Mouse (Mus musculus) retina, postnatal 1 day (tissue): ENCODE data around the gene Rpa1.

Experiments
- DNase-seq: peaks from one replicate; pipeline ENCODE4 v3.0.0-alpha.2; 2012

The Rpa1 gene

DNA sequence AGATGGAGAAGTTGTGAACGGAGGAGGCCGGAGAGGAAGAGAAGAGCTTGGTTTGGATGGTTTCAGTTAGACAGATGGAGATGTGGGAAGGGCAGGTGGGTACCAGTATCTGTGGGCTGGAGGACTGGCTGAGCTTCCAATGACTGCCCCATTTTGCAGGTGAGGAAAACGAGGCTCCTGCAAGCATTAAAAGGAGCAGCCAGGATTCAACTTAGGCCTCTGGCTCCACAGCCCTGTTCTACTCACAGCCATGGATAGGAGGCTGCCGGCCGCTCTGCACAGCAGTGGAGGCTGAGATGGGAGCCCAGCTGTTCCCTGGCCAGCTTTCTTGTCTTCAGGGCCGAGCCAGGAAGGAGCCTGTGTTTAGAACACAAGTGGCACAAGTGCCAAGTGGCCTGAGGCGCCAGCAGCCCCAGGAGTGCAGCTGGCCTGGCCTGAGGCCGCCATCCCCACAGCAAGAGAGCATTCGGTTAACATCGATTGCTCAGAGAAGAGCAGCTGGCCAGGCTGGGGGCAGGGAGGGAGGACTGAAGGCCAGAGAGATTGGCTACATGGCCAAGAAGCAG, 88.0 kb downstream of the Rpa1 start:
- peak; percentile 69 for DNase-seq

DNA sequence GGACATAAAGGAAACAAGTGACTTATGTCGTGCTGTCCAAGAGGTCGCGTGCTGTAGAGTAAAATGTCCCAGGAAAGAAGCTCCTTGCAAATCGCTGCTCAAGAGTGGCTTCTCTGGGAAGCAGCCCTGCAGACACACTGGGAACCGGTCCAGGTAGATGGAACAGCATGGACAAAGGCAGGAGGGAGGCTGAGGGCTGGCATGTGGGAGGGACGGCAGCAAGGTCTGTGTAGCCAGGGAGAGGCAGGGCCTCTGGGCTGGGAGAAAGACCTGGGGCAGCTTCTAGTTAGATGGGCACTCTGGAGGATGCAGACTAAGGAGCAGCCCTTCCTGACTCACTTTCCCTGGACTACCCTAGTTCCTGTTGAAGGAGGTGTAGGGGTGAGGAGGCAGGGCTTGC, 88.7 kb downstream of the Rpa1 start:
- DNase-seq = no peak

DNA sequence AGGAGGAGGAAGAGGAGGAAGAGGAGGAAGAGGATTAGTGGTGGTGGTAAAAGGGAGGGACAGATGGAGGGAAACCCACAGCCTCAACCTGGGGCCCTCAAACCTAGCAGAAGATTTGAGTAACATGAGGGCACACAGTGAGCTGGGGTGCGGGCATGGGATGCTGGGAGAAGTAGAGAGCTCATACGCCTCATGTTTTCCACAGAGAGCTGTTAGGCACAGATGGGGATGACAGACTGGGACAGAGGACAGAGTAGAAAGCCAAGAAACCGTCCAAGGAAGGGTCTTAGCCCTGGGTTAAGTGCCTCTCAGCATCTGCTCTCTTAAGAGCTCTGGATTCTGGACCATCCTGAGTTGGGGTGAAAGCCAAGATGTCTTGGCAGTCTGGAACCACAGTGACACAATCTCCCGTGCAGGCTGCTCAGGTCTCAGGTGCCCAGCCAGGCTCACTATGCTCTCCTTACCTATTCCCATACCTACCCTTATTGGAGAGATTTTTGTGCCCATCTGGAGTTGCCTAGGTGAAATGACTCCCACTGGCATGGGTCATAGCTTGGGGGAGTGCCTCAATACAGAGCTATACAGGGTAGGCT, 91.0 kb downstream of the Rpa1 start:
- DNase-seq = no peak

DNA sequence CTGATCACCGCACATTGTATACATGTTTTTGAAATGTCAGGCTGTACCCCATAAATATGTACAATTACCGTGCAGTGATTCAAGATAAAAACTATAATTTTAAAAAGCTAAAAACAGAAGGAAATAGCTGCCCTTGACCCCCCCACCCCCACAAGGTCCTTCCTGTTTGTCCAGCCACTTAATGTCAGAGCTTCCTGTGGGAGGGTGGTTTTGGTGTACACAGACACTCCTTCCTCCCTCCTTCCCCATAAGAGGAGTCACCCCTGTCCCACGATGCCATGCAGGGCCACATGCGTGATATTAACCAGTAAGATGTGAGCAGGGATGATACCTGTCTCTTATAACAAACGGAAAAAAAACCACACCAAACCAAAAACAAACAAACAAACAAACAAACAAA, 92.8 kb downstream of the Rpa1 start:
- DNase-seq = no peak

DNA sequence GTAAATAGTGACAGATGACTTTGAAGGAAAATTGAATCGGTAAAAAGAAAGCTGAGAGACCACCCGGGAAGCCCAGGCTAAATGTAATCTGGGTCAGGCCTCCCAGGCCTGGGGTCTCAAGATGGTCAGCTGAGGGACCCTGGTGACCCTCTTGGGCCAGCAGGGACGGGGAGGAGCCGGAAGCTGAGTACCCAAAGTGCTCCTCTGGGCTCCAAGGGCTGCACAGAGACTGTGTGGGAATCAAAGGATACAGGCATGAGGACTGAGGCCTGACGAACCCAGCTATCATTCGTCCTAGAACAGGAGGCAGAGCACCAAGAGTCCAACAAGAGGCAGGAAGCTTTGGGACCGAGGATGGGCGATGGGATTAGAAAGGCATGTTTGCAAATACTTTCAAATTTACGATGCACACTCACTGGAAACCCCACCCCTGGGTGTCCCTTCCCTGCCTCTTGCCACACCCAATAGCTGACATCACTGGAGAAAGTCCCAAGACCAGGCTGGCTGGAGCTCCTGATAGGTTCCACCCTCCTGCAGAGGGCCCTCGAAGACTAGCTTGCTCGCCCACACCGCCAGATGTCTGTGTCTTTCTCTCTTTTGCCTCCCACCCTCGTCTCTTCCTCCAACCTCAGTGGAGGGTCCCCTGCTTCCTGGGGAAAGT, 93.7 kb downstream of the Rpa1 start:
- no peak for DNase-seq

DNA sequence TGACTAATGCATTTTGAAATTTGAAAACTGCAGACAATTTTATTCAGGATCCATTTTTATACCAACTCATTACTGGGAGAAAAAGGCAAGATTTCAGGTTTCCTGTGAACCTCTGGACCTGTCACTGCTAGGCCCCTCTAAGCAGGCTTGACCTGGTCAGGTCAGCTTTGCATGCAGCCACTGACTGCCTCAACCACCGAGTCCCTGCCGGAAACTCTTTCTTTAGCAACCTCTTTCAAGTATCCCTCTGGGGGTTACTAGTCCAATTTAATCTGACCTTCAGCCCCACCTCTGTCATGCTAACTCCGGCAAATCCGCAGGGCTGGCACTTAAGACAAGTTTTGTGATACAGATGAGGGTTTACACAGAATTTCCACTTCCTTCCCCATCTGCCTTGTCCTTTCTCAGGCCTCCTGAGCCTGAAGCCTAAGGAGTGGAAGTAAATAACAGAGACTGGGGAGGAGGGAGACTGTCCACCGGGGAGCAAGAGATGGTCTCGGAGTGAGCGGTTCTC, 96.5 kb downstream of the Rpa1 start:
- no peak for DNase-seq

DNA sequence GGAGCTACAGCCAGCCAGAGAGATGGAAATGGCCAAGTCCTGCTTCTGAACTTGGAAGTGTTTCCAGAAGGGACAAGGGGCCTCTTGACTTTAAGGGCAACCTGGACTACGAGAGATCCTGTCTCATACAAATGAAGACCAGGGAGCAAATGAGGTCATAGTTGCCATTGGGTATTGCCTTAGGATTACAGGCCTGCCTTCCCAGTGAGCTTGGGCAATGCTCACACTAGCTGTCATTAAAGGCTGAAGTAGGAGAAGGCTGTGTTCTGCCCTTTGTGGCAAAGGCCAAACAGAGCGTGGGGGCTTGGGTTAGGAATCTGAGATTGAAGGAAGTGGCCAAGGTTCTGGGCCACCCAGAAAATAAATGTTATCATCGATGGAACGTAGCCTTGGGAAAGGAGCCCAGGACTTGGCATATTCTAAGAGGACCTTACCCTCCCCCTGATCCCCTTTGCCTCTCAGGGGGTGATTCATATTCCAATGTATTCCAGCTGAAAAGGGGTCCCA, 97.1 kb downstream of the Rpa1 start:
- DNase-seq = no peak

DNA sequence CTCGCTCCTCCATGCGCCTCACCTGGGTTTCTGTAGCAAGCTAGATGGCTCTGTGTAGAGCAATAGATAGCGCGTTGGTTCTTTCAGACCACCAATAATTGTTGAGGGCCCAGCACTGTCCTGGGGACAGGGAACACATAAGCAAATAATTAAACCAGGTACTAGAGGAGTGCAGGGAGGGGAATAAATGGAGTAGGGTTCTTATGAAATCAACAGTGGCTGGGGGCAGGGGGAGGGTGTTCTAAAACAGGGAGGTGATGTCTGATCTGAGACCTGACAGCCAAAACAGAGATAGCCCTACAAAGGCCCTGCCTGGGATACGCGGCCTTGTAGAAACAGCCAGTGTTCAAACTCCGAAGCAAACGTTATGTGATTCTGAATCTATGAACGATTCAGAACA, 98.5 kb downstream of the Rpa1 start:
- DNase-seq = no peak
